Mouse (Mus musculus) liver, embryonic 14.5 days (tissue): ENCODE measurements at regions not wholly inside any gene's neighbourhood (a gene's known extent, or its start where the extent isn't known, plus 50 kb on each side); places are given as distances from the start of the nearest gene placed in this dataset.

Experiments used
- ATAC-seq: fragments of 200-750 bp; cut with Nextera tagmentation; 2 replicates; pipeline ENCODE4 v1.8.0; 2017; ENCODE audit warnings: moderate number of reproducible peaks, mild to moderate bottlenecking, moderate library complexity; ENCODE audit not compliant: insufficient read depth
- DNase-seq, 3 experiments: peaks; one replicate each; pipeline ENCODE4 v3.0.0-alpha.2; 2012 to 2013; ENCODE audit warnings: low read depth in 3 of 3, low spot score in 3 of 3
- H3K27ac ChIP-seq: fragments of 300-500 bp; sonication (generic); 2 replicates; pipeline ENCODE4 v1.5.1; 2014; ENCODE audit warnings: moderate library complexity, mild to moderate bottlenecking, control low read depth, inconsistent platforms
- H3K27me3 ChIP-seq: fragments of 300-500 bp; sonication (generic); 2 replicates; pipeline ENCODE4 v1.6.1; 2014; ENCODE audit warnings: mild to moderate bottlenecking, low read length, moderate library complexity; ENCODE audit not compliant: control insufficient read depth, insufficient read depth
- H3K36me3 ChIP-seq: fragments of 300-500 bp; sonication (generic); replicated peaks from 2 replicates; pipeline ENCODE4 v1.6.1; 2014; ENCODE audit warnings: low read depth; ENCODE audit not compliant: control insufficient read depth, insufficient read depth
- H3K4me1 ChIP-seq, 2 experiments: fragments of 200-500 bp in 1 of 2; fragments of 300-500 bp in 1 of 2; sonication (generic) in 1 of 2; replicated peaks; 2 replicates each; pipeline ENCODE4 v1.6.1; 2012 to 2014; ENCODE audit warnings: antibody characterized with exemption in 1 of 2, inconsistent platforms in 1 of 2, low read length in 1 of 2; ENCODE audit not compliant: control insufficient read depth in 2 of 2, insufficient read depth in 2 of 2
- H3K4me2 ChIP-seq: fragments of 300-500 bp; sonication (generic); 2 replicates; pipeline ENCODE4 v1.6.1; 2014; ENCODE audit warnings: low read depth, mild to moderate bottlenecking, control low read depth, moderate library complexity
- H3K4me3 ChIP-seq, 2 experiments: fragments of 200-500 bp in 1 of 2; fragments of 300-500 bp in 1 of 2; sonication (generic) in 1 of 2; 2 replicates each; pipeline ENCODE4 v1.5.1; 2012 to 2014; ENCODE audit warnings: low read depth in 2 of 2, low read length in 2 of 2, mild to moderate bottlenecking in 2 of 2, control low read depth in 1 of 2, inconsistent platforms in 1 of 2, moderate library complexity in 1 of 2; ENCODE audit not compliant: insufficient read depth in 1 of 2
- H3K9ac ChIP-seq: fragments of 300-500 bp; sonication (generic); replicated peaks from 2 replicates; pipeline ENCODE4 v1.6.1; 2014; ENCODE audit warnings: mild to moderate bottlenecking, control low read depth, moderate library complexity
- H3K9me3 ChIP-seq: fragments of 300-500 bp; sonication (generic); 2 replicates; pipeline ENCODE4 v1.6.1; 2016; ENCODE audit warnings: low read length, mixed read lengths; ENCODE audit not compliant: control insufficient read depth
- CTCF ChIP-seq: IDR thresholded peaks from 2 replicates; pipeline ENCODE4 v1.5.1; 2016; ENCODE audit warnings: antibody characterized with exemption, low read depth, control low read depth
- EP300 ChIP-seq: IDR thresholded peaks from 2 replicates; pipeline ENCODE4 v1.6.1; 2016; ENCODE audit warnings: antibody characterized with exemption, low read depth
- WGBS: fragments of 180-500 bp; shearing (Covaris S2); extraction: QIAGEN DNeasy Blood & Tissue Kit; methylation state at CpG from one replicate; pipeline ENCODE4 v1.1.7; 2014; ENCODE audit not compliant: insufficient replicate concordance; 5-methylcytosine and 5-hydroxymethylcytosine counted together

DNA sequence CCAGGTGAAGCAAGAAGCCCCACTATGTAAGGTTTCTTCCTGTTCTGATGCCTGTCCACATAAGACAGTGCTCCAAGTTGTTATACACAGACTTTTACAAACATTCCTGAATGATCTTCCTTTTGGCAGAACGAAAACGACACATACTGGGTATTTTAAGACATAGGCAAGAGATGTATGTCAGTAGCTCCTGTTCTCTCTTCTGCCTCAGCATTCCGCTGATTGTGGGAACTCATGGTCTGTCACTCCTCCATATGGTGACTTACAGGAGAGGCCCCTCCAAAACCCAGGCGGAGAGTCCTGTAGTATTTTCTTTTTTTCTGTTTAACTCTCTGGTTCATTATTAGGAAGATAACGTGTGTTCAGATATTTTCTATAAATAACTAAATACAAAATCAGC is 1170.6 kb upstream of the Adam24 start:
- Histone ChIP-seq H3K9ac (no peak overlapping the region), H3K27me3 (no peaks in the 10 kb centered on the region), H3K4me3 (no peak overlapping the region), H3K4me2 (no peak overlapping the region), H3K27ac (no peak overlapping the region), H3K9me3 (no peaks in the 10 kb centered on the region), H3K4me1 (no peaks in the 10 kb centered on the region), H3K36me3 (no peaks in the 10 kb centered on the region)
- WGBS, result 60% methylated on average over 5 of the region's 5 CpGs
- no peak for ATAC-seq
- no peak for TF ChIP-seq EP300
- TF ChIP-seq CTCF, result no peak
- DNase-seq, result no peak

DNA sequence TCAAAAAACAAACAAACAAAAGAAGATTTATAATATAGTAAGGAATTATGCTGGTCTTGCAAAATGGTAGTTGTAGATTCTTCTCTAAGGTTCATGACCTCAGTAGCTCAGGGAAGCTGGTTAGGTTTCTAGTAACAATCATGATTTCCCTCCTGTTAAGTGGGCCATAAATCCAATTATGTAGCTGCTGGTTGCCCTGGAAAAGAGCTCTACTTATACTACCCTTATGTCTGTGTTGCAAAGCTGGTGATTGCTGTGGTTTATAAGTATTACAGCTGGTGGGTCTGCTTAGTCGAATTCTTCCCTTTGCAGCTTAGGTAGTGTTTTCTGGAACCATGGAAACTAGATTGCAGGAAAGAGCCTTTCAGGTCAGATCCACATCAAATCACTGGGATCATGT is 1161.9 kb upstream of the Adam24 start:
- Histone ChIP-seq H3K27ac (no peak overlapping the region), H3K27me3 (no peaks in the 10 kb centered on the region), H3K36me3 (no peaks in the 10 kb centered on the region), H3K4me1 (no peaks in the 10 kb centered on the region), H3K9ac (no peak overlapping the region), H3K4me3 (no peak overlapping the region), H3K9me3 (no peaks in the 10 kb centered on the region), H3K4me2 (no peak overlapping the region)
- ATAC-seq (no peak), DNase-seq (no peak)
- WGBS, result 25% methylated on average over 1 of the region's 1 CpGs
- no peak for TF ChIP-seq CTCF
- no peak for TF ChIP-seq EP300
